Mouse (Mus musculus): ENCODE measurements at regions not wholly inside any gene's neighbourhood (a gene's known extent, or its start where the extent isn't known, plus 50 kb on each side); places are given as distances from the start of the nearest gene placed in this dataset.

DNA sequence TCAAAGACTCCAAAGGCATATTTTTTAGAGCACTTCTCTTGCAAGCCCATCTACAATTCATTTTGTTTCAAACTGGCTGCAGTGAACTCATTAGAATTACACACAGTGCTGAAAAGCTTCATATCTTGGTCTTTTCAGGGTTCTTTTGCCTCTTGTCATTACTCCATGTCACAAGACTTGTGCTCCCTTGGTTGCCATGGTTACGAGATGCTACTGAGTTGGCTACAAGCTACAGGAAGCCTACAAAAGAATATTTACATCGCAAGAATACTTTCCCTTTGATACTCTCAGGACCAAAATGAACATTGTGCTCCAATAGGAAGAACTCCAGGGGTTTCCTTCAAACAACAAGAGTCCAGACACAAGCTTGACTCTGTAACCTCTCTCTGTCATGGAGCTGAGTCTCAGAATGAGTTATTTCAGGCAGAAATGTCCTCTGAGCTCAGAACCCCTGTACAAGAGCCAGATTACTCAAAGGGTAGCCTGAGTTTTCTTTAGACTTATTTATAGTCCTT is 545.2 kb upstream of the Adamts9 start:
- no peak for DNase-seq (ENCODE audit: low spot score in 2 of 2)

DNA sequence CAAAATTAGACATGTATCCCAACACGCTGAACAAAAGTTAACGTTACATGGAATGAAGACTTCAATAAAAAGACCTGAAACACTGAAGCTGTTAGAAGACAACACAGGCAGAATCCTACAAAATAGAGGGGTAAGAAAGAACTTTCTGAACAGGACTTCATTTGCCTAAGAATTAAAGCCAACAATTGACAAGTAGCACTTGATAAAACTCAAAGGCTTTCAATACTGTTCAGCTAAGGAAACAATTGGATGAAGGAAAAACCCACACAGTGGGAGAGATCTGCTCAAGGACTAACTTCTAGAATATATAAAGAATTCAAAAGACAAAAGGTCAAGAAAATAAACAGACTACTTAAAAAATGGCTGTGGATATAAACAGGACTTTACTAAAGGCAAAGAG is 535.2 kb upstream of the Adamts9 start:
- no peak for DNase-seq (ENCODE audit: low spot score in 2 of 2)

DNA sequence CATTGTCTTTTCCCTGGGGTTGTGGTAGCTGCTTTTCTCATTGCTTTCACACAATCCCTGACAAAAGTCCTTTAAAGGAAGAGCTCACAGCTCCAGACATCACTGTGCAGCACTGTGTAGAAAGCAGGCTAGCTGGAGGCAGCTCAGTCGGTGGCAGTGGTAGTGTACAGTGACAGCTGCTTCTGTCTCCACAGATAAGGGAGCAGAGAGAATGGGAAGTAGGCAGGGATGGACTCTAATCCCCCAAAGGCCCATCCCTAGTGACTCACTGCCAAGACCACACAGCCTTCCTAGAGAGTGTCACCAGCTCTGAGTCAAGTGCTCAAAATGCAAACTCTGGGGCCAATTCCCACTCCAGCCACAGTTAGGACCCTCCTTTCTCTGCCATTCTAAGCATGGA is 531.7 kb upstream of the Adamts9 start:
- DNase-seq (ENCODE audit: low spot score in 2 of 2) = no peak

DNA sequence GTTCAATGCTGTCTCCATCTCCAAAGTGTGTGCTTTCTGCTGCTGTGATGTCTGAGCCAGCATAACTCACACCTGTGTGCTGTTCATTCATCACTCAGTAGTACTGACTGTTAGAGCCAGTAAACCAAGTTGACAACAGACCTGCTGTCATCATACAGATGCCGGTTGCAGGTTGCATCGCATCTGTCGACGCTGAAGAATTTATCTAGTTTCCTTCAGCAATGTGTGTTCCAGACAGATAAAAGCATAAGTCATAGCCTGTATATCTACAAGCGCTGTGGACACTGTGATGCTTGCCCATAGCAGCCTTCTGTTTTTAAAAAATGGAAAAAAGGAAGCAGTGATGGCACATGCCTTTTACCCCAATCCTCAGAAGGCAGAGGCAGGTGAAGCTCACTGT is 524.6 kb upstream of the Adamts9 start:
- no peak for DNase-seq (ENCODE audit: low spot score in 2 of 2)

DNA sequence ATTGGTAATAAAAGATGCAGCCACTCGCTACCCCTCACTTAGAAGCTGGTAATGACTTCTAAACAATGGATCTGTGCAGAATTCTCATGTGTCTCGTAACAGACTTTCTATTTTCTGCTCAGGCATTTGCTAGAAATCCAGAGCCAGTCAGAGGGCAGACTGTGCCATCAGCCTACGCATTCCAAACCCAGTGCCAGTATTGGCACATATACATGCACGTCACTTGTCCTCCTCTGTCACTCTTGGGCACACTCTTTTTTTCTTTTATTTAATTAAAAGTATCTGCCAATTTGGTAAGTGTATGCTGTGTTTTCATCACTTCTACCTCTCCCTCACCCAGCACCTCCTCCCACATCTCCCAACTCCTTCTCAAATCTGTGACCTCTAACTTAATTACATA is 519.6 kb upstream of the Adamts9 start:
- DNase-seq (ENCODE audit: low spot score in 2 of 2) = no peak

DNA sequence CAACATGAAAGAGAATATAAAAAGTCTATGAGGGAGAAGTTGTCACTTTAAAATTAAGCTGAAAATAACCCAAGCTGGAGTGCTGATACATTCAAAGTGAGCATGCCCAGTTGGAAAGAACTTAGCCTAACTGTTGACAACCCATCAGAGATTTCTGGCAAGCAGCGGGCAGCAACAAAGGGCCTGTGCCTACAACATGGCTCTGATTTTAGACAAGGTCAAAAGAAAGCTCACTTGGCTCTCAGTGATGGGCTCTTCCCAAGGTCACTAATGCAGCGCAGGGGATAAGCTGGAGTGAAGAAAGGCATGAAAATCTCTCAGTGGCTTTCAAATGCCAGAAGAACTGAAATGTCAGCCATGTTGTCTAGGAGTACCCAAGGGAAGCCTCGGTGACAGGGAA is 518.1 kb upstream of the Adamts9 start:
- DNase-seq (ENCODE audit: low spot score in 2 of 2) = no peak

DNA sequence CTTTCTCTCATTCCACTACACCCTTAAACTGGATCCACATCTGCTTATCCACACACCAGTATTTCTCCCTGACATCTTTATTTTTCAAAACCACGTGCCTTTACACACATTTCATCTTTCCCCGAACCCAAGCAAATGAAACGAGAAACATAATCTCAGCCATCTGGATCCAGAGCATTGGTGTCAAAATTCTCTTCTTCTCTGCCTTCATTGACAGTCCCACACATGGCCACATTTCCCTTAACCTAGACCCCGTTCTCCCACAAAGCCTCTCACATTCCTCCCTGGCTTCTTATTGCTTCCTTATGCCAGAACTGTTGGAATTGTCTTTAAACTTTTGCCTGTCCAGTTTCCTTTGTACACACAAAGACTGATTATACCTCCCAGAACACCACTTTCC is 514.3 kb upstream of the Adamts9 start:
- DNase-seq (ENCODE audit: low spot score in 2 of 2) = no peak

DNA sequence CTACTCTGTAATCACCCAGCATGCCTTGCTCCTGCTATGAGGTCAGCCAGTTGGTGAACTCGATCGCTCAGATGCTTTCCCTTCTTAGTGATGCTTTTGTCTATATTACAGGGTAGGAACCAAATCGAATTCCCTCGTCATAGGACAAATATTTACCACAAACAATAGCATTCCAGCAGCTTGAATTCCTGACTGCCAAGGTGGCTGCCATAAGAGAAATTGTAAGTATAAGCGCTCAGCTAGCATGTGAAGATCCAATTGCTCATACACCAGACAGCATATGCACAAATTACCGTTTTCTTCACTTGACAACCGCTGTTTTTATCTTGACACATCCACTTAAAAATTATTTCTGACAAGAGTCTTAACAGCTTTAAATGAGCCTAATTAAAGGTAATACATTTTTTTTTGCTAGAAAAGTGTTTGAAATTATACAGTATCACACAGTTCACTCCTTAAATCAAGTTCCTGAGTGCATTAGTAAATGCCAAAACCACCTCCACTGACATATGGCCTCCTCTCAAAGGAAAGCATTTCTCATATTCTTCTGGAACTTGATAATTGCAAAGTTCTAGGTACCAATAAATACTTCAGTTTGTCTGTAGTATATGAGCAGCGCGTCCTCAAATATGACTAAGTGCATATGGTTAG is 513.2 kb upstream of the Adamts9 start:
- no peak for DNase-seq (ENCODE audit: low spot score in 2 of 2)

DNA sequence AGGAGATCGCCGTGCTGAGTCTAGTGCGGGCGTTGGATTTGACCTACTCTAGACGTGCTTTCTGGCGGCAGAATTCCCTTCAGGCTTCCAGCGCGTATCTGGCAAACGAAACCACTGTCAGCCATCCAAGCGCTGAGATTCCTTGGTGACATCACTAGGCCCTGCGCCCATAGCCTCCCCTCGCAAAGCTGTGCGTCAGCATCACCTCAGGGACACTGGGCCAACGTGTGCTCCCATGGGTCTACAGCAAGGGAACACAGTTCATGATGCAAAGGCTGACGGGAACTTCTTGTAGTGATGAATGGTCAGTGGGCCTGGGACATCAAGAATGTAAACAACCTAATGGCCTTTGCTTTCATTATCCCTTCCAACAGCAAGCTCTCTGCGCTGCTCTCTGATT is 502.3 kb upstream of the Adamts9 start:
- peak; percentile 10 to 80 for DNase-seq (ENCODE audit: low spot score in 2 of 2)

DNA sequence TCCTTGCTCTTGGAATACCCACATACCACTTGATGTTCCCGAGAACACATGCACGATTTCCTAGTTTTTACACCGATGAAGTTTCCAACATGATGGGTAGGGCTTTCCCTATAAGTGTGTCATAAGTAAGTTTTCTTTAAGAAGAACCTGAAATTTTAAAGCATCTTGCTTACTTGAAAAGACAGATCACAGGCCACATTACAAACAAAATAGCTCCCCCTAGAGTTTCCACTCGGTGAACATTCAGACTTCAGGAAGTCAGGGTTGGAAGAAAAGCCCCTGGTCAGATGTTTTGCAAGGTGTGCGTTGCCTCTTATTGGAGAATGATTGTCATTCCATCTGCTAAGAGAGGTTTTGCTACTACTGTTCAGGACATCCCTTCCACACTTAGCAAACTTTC is 501.8 kb upstream of the Adamts9 start:
- DNase-seq (ENCODE audit: low spot score in 2 of 2) = peak in 1 of 2 experiments; percentile 4

DNA sequence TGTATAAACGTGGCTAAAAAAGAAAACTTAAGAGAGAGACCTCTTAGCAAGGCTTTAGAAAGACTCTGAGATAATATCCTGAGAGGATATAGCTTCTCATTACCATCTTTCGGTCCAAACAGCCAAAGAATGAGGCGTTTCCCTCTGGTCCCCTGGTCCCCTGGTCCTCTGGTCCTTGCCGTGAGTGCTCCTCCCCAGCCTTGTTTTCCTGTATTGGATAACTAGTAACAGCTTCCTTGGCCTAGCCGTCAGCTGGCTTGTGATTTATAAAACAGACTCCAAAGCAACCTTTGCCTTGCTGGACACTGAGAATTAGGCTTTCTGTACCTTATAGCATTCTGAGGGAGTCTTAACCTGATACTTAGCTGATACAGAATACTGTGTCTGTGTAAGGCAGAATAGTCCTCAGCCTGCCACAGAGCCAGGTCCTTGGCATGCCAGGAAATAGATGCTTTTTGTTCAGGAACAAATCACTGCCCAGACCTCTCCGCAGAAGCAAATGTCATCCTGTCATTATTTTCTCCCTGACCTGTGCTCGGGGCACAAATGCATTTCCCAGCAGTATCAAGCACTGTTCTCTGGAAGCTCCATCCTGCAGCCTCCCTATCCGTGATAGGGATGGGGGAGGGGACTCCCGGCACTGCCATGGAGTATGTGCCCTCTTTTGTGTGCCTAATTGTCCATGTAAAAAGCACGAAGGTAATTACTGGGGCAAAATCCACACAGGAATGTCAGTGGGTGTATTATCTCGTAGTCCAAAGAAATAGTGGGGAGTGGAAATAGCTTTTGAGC is 500.7 kb upstream of the Adamts9 start:
- no peak for DNase-seq (ENCODE audit: low spot score in 2 of 2)

DNA sequence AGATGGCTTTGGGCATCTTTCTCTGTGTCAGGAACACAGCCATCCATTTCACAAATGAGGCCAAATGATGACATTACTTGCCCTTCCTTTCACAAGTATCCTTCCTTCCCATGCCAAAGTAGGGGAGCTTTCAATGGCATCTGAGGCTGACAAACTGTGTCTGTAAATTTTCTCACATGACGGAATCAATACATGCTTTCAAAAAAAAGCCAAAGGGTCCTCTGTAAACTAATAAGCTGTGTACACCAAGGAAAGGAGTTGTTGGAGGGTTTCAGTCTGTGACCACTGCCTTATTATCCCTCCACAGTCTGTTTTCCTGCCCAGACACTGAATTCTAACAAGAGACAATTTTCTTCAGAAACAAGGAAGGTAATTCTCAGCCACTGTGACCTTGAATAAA is 490.2 kb upstream of the Adamts9 start:
- no peak for DNase-seq (ENCODE audit: low spot score in 2 of 2)

DNA sequence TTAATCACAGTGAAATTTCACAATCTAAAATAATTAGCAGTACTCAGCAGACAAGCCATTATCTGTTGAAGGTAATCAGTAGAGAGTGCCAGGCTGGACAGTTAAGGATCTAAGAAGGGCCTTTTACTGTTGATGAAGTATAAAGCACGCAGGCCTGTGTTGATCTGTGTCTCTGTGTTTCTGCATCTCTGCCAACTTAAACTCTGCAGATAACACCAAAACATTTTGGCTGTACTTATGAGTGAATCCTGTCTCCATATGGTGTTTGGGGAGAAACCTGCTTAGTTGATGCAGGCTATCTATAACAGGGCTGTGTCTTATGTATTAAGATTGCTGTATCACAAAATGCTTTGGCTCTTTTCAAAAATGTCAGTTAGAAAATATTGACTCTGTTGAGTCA is 482.8 kb upstream of the Adamts9 start:
- no peak for DNase-seq (ENCODE audit: low spot score in 2 of 2)

DNA sequence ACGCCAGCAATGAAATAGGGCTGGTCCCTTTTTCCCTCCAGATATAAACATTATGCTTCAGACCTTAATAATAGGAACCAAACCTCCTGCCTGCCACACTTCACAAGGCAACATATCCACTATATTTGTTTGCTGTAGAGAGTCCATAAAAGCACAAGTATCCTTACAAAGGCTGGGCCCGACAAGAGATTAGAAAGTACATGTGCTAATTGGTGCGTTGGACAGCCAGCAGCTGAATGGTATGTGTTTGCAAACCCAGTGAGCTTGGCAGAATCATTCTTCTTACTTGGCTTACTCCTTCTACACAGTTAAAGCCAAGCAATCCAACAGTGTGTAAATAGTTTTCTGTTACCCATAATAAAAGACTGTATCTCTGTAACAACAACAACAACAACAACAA is 479.6 kb upstream of the Adamts9 start:
- no peak for DNase-seq (ENCODE audit: low spot score in 2 of 2)

DNA sequence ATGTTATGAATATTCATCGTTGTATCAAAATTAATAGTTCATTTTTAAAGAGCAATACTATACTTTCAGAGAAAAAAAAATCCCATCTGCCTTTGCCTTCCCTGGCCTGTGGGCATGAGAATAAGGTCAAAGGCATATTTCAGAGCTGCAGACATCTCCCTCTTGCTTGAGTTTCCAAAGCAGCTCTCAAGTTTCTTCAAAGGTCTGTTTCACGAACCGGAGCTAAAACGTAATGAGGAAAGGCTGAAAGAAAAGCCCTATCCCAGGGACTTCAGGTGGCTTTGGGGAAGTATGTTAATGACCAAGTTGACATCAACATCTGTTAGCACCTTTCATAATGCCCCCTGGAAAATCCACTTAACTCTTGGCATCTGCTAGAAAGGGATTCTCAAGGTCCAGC is 479.0 kb upstream of the Adamts9 start:
- no peak for DNase-seq (ENCODE audit: low spot score in 2 of 2)

DNA sequence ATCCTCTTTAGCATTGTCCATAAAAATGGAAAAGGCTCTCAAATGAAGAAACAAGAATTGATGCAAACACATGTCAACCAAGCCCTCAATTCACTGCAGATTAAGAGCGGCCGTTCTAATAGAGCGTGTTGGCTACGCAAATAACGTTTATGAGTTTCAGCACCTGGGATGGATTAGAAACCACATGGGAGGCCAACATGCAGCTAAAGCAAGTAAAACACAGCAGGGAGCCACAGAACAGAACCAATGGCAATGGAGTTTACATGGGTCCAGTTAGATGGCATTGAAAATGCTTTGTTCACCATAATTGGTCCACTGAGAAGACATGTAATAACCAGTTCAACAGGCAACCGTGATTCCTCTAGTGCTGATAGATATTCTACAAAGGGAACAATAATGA is 474.3 kb upstream of the Adamts9 start:
- DNase-seq (ENCODE audit: low spot score in 2 of 2) = no peak

DNA sequence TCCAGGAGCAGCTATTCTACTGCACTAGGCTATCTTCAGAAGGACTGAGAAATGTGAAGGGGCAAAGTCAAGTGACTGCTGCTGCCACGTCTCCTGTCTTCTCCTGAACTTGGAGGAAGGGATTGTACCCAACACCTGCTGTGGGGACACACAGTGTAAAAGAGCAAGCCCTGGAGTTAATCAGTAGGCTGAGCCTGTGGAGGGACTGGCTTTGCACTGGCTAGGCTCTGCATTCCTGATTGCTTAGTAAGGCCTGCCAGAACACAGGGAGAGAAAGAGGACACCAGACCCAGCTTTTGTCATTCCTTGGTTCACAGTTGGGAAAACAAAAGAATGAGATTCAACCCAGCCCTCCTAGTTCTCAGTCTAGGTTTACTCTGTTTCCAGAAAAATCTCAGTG is 472.7 kb upstream of the Adamts9 start:
- no peak for DNase-seq (ENCODE audit: low spot score in 2 of 2)

DNA sequence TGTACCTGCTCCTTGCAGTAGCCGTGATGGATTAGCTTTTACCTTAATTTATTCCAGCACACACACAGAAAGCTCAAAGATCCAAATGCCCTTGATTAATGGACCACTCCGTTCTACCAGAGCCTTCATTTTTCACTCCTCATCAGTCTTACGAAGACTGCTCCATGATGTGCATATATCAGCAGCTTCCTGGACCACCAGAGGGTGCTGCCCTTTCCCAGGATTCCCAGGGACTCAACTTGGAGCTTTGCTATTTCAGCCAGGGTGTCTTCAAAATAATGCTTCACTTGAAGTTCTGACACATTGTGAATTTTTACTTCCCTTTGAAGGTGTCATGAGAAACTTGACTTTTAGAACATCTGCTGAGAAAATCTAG is 467.8 kb upstream of the Adamts9 start:
- no peak for DNase-seq (ENCODE audit: low spot score in 2 of 2)

DNA sequence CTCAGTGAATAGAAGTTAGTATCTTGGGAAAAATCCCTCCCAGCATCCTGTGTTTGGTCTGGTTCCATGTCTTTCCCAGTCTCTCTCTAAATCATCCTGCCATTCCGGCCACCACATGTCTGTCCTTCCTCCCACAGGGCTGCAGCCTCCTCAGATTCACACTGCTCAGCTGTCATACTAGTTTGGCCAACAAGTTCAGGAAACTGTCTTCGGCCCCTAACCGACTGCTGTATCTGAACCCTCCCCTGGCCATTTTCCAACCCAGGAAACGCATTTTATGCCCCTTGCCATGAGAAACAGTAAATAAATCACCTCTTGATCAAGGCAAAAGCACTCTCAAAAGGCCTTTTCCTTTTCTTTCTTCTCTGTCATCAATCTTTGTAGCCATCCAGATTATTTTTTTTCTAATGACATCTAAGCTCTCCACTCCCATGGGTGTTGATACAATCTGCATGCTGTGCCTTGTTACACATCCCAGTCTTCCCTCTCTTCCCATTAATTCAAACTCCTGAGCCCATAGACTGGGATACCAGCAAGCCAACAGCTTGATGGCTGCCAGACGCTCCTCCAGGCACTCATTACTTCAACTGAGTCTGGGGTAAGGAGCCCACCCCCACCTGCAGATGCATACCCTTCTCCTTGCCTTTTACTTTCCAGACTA is 467.3 kb upstream of the Adamts9 start:
- no peak for DNase-seq (ENCODE audit: low spot score in 2 of 2)

DNA sequence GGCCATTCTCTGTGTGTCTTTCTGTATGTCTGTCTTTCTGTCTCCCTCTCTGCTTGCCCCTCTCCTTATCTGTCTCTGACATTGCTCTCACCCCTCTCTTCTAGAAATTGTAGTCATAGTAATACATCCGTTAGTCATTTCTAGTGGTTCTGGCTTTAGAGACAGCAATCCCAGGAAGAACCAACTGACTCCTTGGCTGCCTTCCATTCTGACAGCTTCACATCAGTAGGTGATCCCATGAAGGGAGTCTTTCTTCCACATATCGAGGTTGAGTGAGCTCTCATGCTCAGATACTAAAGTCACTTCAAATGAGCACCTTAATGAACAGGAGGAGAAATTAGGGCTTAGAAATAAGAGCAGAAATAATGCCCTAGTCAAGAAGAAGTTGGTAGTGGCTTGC is 455.3 kb upstream of the Adamts9 start:
- DNase-seq (ENCODE audit: low spot score in 2 of 2) = no peak

DNA sequence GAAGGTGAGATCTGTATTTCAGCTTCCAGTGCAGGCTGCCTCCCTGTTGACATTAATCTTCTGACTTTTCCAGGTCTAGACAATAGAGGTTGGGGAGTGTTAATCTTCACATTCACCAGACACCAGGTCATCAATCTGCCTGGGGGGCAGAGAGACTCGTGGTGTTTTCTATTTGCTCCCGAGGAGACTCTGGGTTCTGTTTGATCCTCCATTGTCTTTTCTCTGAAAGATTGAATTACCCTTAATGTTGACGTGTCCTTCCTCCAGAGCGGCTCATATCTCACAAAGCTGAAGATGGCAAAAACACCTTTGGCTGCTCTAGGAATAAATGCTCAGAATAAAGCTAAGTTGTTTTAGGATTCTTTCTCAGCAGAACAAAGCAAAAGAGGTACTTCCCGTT is 453.8 kb upstream of the Adamts9 start:
- DNase-seq (ENCODE audit: low spot score in 2 of 2) = no peak

DNA sequence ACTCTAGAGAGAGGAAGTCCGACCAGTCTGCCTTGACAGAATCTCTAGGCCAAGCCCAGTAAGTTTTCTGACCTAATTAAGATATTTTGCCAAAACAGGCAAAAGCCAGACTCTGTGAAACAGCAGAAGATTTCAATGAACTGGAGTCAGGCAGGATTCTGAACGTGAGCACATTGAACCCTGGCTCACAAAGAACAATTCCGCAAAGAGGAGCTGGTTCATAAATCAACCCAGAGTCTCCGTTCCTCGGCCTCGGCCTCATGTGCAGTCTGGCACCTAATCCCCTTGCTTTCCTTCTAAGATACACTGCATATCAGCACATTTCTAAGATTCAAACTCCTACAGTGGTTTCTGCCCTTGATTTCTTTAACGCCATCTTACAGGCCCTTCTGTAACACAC is 452.7 kb upstream of the Adamts9 start:
- DNase-seq (ENCODE audit: low spot score in 2 of 2) = peak in 1 of 2 experiments; percentile 21

DNA sequence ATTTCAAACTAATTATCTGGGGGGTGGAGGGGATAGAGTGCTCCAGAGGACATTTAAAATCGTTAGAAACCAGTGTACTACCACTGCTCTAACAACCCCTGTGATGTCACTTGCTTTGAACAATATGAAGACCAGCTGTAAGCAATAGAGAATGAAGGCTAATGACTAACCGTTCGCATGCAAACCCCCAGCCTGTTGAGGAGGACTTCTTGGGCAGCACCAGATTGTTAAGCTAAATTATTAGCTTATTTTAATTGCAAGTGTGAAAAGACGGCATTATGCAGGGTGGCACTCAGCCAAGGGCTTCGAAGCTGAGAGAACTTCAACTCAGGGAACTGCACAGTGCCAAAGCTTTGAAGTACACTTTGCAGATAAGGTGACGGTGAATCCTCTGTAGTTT is 452.0 kb upstream of the Adamts9 start:
- DNase-seq (ENCODE audit: low spot score in 2 of 2) = no peak

Measured in urinary bladder, postnatal 36 days (tissue).